Mouse (Mus musculus): ENCODE measurements around the gene Olfr721-ps1. TPM values are rescaled to one million over a fixed set of nuclear protein-coding genes. Genes with fewer than 3 reads are reported as not detected.

Gene Olfr721-ps1
- polyA plus RNA-seq, 1 experiment from 2014 or later = not detected

DNA sequence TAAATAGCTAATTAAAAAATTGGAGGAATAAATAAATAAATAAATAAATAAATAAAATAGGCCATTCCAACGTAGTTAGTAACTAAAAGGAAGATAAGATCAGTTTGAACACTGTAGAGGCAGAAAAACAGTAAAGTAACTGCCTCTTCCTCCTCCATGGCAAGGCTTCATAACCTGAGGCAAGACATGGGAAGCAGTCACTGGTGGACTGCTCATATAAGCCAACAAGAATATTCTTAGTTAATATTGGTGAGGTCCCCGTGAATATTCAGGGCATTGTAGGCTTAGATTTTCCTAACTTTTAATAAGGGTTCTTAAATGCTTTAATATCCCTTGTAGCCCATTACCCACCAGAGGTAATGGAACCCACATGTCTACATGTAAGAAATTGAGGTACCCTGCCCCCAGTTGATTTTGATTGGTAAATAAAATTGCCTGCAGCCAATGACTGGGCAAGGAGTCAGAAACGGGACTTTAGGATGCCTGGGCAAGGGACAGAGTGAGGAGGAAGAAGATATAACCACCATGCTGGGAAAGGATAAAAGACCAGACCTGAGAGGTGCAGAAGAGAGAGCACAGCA lies 35.1 kb downstream of the Olfr721-ps1 start:
- no peak overlapping the region for H3K4me3 ChIP-seq (ENCODE audit: low read depth, low read length)
- no peaks in the 10 kb centered on the region for H3K9me3 ChIP-seq (ENCODE audit: control insufficient read depth, low read depth, low read length)
- 78% methylated on average over 3 of the region's 3 CpGs for WGBS
- no peaks in the 10 kb centered on the region for H3K4me1 ChIP-seq (ENCODE audit: control insufficient read depth, insufficient read depth, low read length)
- ATAC-seq (ENCODE audit: insufficient number of reproducible peaks, insufficient read depth, low FRiP score, low read depth) = no peak
- H3K27me3 ChIP-seq (ENCODE audit: control insufficient read depth, insufficient read depth, low read length) = no peaks in the 10 kb centered on the region
- H3K9ac ChIP-seq (replicated peaks; ENCODE audit: low read depth, low read length) = no peak overlapping the region
- no peak overlapping the region for H3K4me2 ChIP-seq (replicated peaks; ENCODE audit: low read depth, low read length)
- no peaks in the 10 kb centered on the region for H3K36me3 ChIP-seq (ENCODE audit: control insufficient read depth, insufficient read depth, low read length)
- no peak overlapping the region for H3K27ac ChIP-seq (ENCODE audit: low read length)

Other genes with a start within 250 kb of the Olfr721-ps1 start
- gene Olfr720, start 214.5 kb upstream of the Olfr721-ps1 start, polyA plus RNA-seq (2014; fragmentation: Nextera tagmentation; extraction: Ambion mirVana) = not detected in 2 replicates
- not detected in 2 replicates for gene Olfr31, start 78.5 kb upstream of the Olfr721-ps1 start, polyA plus RNA-seq (2014; fragmentation: Nextera tagmentation; extraction: Ambion mirVana)
- gene Il3ra, start 55.0 kb upstream of the Olfr721-ps1 start, polyA plus RNA-seq (2014; fragmentation: Nextera tagmentation; extraction: Ambion mirVana) = 4.0 and 6.7 TPM in 2 replicates

Measured in stomach, embryonic 14.5 days (tissue).